Mouse (Mus musculus): ENCODE results near the gene Fgf12.

DNA sequence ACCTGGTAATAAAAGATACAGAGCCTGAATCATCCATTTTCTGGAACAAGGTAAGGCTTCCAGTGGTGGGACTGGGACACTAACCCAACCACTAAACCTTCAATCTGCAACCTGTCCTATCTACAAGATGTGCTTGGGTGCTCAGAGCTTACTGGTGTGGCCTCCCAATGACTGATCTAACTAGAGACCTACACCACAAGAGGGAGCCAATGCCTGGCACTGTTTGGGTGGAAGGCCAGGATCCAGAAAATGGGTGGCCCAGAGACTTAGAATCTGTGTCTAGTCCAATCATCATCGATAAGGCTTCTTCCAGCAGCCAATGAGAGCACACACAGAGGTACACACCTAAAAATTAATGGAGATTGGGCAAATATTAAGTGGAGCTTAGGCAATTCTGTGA lies 414.9 kb downstream of the Fgf12 start:
- no peak for TF ChIP-seq POLR2A (IDR thresholded peaks at IDR 0.05; ENCODE audit: borderline replicate concordance, extremely low read depth, insufficient read depth, insufficient read length, poor library complexity, severe bottlenecking)
- TF ChIP-seq CTCF (IDR thresholded peaks at IDR 0.05; ENCODE audit: borderline replicate concordance, extremely low read depth, insufficient read depth, insufficient read length) = 0 out of 2 replicates have a peak, but pooled peaks have one; percentile 1
